Mouse (Mus musculus): Measurements from ENCODE around the gene Hdac4.

DNA sequence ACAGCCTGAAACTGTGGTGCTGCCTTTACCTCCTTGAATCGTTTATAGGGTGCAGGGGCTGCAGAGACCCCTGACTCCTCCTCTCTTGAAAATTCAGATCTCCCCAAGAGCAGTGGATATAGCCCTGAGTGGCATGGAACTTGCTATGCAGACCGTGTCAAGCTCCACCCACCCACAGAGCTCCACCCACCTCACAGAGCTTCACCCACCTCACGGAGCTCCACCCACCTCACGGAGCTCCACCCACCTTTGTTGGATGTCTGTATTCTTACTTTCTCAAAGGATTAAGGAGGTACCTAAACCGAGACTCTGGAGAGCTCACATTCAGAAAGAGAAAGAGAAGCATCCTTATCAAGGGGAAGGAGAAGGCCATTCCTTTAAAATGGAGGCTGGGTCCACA lies 279.5 kb downstream of the Hdac4 start:
- no peak for TF ChIP-seq POLR2A (IDR thresholded peaks at IDR 0.05; ENCODE audit: insufficient read length, low read depth)
- no peak for TF ChIP-seq E2F4 (IDR thresholded peaks at IDR 0.05; ENCODE audit: insufficient read depth)
- no peak for TF ChIP-seq USF1 (IDR thresholded peaks at IDR 0.05; ENCODE audit: low read depth)

Measured in myocyte (in vitro differentiated cells).